Mouse (Mus musculus): ENCODE results near the gene Gm45837.

DNA sequence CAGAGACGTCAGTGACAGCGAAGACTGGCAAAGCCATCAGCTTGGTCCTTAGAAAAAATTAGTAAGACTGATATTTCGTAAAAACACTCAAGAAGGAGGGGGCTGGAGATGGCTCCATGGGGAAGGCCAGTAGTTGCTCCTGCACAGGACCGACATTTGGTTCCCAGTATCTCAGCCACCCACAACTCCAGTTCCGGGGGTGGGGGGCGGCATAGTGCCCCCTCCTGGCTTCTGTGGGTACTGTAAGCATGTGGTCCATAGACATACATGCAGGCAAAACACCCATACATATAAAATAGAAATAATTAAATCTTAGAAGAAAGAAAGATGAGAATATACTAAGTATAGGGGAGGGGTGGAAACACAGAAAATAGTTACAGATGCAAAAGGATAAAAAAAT is 105.8 kb downstream of the Gm45837 start:
- TF ChIP-seq ZC3H11A (IDR thresholded peaks at IDR 0.05; ENCODE audit: low read depth, low read length) (no peak), CHD1 (IDR thresholded peaks at IDR 0.05; ENCODE audit: low read depth, low read length) (no peak), TBP (IDR thresholded peaks at IDR 0.05; ENCODE audit: low read depth, low read length) (no peak), E2F4 (IDR thresholded peaks at IDR 0.05; ENCODE audit: borderline replicate concordance, low read depth, low read length) (no peak)

All from MEL (cell line).